Mouse (Mus musculus) layer of hippocampus, postnatal 36 days (tissue): ENCODE results near the gene Enc1. TPM values are rescaled to one million over a fixed set of nuclear protein-coding genes. Genes with fewer than 3 reads are reported as not detected.

Experiments used
- DNase-seq, 2 experiments: peaks; one replicate each; pipeline ENCODE4 v3.0.0; 2022
- total RNA-seq, 2 experiments: library from RNA; stranded (reverse); gene quantifications; 2 replicates each; pipeline ENCODE4 v1.2.3; 2021

Enc1 gene
- total RNA-seq, 2 experiments from 2014 or later, result 689 to 742 TPM

- no peak for DNase-seq
Observed at GRCm38 (mm10) chr13:97292451-97293245, 51.7 kb downstream of the Enc1 start.

- no peak for DNase-seq
Observed at GRCm38 (mm10) chr13:97295101-97295852, 54.4 kb downstream of the Enc1 start.

- DNase-seq, result no peak
Observed at GRCm38 (mm10) chr13:97295853-97296219, 54.9 kb downstream of the Enc1 start.

- no peak for DNase-seq
Observed at GRCm38 (mm10) chr13:97296281-97296680, 55.4 kb downstream of the Enc1 start.

- no peak for DNase-seq
Observed at GRCm38 (mm10) chr13:97296757-97297156, 55.9 kb downstream of the Enc1 start.

- no peak for DNase-seq
Observed at GRCm38 (mm10) chr13:97297418-97298050, 56.6 kb downstream of the Enc1 start.

- DNase-seq, result no peak
Observed at GRCm38 (mm10) chr13:97298896-97299295, 58.0 kb downstream of the Enc1 start.

GRCm38 (mm10) chr13:97299877-97300873, 59.3 kb downstream of the Enc1 start:
- DNase-seq, result no peak

Other genes starting within 250 kb of the Enc1 start
- gene 1700029F12Rik, start 206.7 kb upstream of the Enc1 start, total RNA-seq, result not detected
- gene Fam169a, start 173.8 kb upstream of the Enc1 start, total RNA-seq, result 10 to 100 TPM; 35.0 to 37.2 TPM
- gene Gm6169, start 141.9 kb upstream of the Enc1 start, total RNA-seq, result under 1 TPM in 1 of 2 experiments, not detected in 1; 0.50 TPM
- 10 to 100 TPM; 27.3 to 30.4 TPM for gene Gfm2, start 103.2 kb upstream of the Enc1 start, total RNA-seq
- 10 to 100 TPM; 44.5 to 49.0 TPM for gene Nsa2, start 103.2 kb upstream of the Enc1 start, total RNA-seq
- gene Hexb, start 42.7 kb upstream of the Enc1 start, total RNA-seq, result 100 to 1,000 TPM; 117 to 122 TPM